Mouse (Mus musculus): ENCODE data around the gene Kif1b. TPM values are rescaled to one million over a fixed set of nuclear protein-coding genes. Genes with fewer than 3 reads are reported as not detected.
"Not testable (repeated sequence)": the region's sequence is repeated elsewhere in the genome, so short reads cannot be mapped to it uniquely, and the experiment has no call there.

Kif1b gene
- total RNA-seq, 2 experiments from 2014 or later, result 372 to 435 TPM

DNA sequence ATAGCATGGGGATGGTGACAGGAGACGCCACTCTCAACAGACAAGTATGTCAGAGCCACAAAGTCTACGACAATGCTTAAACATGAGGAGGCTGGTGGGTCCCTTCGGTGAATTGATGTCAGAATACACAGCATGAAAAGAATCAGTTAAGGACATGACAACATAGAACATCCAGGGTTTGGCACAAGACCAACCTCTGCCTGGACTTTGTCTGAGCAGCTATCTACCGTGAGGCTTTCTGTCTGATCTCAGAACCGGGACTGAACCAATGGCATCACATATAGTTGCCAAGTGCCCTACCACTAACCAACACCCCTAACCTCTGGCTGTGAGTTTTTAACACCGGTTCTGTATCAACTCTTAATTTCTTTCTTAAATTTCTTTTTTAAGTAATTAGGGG lies 130.8 kb downstream of the Kif1b start:
- no peak for DNase-seq (ENCODE audit: extremely low spot score in 1 of 2, low spot score in 1 of 2)

DNA sequence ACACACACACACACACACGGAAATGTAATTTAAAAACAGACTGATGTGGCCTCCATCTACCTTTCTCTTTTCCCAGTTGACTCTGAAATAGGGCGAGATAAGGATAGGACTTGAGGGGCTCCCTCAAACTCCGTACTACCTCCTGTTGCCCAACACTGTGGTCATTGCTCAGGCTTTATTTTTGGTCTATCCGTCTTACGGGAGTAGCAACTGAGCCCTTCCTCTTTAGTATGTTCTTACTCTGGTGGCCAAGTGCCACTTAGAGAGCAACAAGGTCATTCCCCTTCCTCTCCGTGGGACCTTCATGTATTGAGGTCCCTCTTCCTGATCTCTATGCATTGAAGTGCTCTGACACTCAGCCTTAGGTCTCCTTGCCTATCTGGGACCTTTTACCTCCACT lies 133.8 kb downstream of the Kif1b start:
- DNase-seq (ENCODE audit: extremely low spot score in 1 of 2, low spot score in 1 of 2), result no peak

- DNase-seq (ENCODE audit: extremely low spot score in 1 of 2, low spot score in 1 of 2), result no peak
Observed at GRCm38 (mm10) chr4:149172666-149173065, 134.8 kb downstream of the Kif1b start.

GRCm38 (mm10) chr4:149172083-149172482 lies 135.4 kb downstream of the Kif1b start:
- no peak for DNase-seq (ENCODE audit: extremely low spot score in 1 of 2, low spot score in 1 of 2)

- no peak for DNase-seq (ENCODE audit: extremely low spot score in 1 of 2, low spot score in 1 of 2)
Observed at GRCm38 (mm10) chr4:149171581-149171981, 135.9 kb downstream of the Kif1b start.

DNA sequence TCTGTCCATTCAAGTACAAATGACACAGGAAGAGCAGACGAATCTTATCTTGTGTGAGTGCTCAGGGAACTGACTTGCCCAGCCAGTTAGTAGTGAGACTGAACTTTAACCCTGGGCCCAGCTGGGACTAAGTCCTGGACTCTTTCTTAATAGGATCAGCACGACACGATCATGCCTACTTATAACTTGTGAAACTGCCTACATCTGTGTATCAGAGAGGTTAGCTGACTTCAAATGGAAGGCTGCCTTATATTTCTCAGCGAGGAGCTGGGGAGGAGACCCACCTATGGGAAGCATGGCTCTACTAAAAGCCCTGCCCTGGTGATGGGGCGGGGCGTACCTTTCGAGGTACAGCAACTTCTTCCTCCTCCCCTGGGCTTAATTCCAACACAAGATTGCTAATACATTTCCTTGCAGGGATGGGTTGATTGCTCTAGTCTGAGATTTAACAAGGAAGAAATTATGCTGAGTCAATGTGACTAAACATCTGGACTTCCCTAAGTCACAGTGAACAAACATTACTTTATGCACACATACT lies 137.0 kb downstream of the Kif1b start:
- no peak for DNase-seq (ENCODE audit: extremely low spot score in 1 of 2, low spot score in 1 of 2)

GRCm38 (mm10) chr4:149169926-149170325 lies 137.6 kb downstream of the Kif1b start:
- DNase-seq (ENCODE audit: extremely low spot score in 1 of 2, low spot score in 1 of 2), result not testable (repeated sequence)

DNA sequence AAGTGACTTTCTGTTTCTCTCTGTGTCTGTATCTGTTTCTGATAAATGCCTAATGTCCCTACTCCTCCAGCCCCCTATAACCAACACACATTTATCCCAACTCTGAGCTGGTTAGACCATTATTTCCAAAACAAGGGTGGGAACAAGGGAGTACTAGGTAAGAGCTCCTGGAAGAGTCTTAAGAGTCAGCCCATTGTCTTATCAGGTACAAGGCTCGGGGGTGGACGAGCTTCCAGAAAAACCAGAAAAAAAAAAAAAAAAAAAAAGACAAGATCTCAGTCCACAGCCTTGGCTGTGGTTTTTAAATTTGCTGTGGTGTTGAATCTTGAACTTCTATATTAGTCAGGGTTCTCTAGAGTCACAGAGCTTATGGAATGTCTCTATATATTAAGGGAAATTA lies 139.5 kb downstream of the Kif1b start:
- DNase-seq (ENCODE audit: extremely low spot score in 1 of 2, low spot score in 1 of 2), result no peak

- DNase-seq (ENCODE audit: extremely low spot score in 1 of 2, low spot score in 1 of 2), result peak in 1 of 2 experiments; percentile 23
Observed at GRCm38 (mm10) chr4:149166957-149167611, 140.4 kb downstream of the Kif1b start.

DNA sequence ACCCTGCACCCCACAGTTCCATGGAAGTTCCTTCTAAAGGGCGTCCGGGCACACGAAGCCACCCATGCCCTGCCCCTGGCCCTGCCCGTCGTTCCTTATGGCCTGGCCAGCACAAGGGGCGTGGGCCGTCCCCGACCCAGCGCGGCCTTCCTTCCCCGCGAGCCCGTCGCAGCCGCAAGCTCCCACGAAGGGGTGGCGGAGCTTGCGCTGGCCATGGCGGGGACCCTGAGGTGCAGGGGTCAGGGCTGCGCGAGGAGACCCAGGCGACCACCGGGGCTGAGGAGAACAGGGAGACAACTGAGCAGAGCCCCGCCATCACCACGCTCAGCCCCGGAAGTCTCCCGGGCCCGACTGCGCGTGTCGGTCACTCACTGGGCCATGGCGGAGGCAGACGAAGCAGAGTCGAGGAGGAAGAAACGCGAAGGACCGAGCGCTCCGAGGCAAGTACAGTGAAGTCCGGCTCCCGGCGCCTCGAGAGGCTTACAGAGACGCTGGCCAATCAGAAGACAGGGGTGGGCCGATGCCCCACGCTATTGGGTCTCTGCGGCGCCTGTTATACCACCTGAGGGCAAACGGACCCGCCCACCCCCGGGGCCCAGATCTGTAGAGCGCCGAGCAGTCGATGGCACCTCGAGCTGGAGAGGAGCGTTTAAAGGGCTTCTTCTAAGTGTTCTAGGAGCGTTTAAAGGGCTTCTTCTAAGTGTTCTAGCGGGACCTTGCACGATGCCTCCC lies 141.1 kb downstream of the Kif1b start, which contains the start of gene Pgd:
Gene Pgd (minus strand): TSS at position 557 of the 732 bp plus-strand sequence.
- peak; percentile 90 to 91 for DNase-seq (ENCODE audit: extremely low spot score in 1 of 2, low spot score in 1 of 2)

DNA sequence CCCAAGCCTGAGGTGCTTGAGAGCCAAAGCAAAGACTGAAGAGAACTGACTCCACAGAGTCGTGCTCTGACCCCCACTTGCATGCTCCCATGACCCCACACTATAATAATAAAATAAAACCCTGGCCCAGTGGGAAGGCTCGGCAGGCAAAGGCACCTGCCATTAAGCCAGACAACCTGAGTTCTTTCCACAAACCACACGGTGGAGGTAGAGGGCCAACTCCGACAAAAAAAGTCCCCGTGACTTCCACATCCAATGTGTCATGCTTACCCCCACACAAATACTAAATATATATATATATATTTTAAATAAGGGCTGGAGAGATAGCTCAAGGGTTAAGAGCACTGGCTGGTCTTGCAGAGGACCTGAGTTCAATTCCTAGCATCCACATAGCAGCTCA lies 143.3 kb downstream of the Kif1b start:
- no peak for DNase-seq (ENCODE audit: extremely low spot score in 1 of 2, low spot score in 1 of 2)

- DNase-seq (ENCODE audit: extremely low spot score in 1 of 2, low spot score in 1 of 2), result no peak
Observed at GRCm38 (mm10) chr4:149163196-149163595, 144.3 kb downstream of the Kif1b start.

DNA sequence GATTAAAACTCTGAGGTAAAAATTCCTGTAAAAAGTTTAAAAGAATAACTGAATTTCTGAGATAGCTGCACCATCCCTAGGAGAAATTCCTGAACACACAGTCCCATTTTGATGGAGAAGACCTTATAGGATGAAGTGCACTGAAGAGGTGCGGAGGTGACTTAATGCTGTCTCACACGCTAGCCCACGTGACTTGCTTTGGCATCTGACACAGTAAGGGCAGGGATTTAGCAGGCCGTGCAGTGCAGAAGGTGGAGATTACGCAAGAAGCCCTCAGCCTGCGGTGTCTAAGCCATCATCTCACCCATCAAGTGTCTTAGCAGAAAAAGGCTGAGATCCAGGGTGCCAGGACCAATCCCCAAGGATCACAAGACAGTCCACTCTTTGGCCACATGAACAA lies 146.3 kb downstream of the Kif1b start:
- DNase-seq (ENCODE audit: extremely low spot score in 1 of 2, low spot score in 1 of 2), result no peak

DNA sequence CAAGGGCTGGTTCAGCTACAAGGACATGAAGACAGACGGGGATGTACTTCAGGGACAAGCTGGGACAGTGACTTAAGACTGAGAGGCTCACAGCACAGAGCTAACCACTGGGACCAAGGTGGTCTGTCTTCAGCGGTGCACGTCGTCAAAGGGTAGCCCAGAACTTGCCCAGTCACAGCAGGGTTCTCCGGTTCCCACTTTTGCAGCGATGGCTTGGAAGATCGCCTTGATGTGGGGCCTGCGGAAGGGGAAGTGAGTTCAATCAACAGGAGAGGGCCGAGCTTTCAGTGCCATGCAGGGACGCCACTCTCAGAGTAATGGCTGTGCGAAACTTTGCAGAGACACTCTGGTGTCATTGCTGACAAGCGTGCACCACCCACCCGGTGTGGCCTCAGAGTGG lies 147.6 kb downstream of the Kif1b start:
- DNase-seq (ENCODE audit: extremely low spot score in 1 of 2, low spot score in 1 of 2), result no peak

DNA sequence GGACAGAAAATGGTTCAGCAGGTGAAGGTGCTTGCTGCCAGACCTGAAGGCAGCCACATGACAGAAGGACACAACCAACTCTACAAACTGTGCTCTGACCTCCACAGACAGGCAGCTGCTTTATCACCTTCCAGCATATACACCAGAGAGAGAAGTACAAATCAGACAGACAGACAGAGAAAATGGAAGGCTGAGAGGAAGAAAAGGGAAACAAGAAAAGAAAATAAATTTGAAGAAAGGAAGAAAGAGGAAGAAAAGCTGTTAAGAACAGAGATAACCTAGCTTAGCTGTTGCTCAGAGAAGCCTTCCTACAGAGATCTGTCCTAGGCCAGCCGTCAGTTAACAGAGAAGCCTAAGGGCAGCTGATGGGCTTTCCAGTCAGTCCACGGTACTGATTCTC lies 148.3 kb downstream of the Kif1b start:
- no peak for DNase-seq (ENCODE audit: extremely low spot score in 1 of 2, low spot score in 1 of 2)

GRCm38 (mm10) chr4:149157415-149157973 lies 150.0 kb downstream of the Kif1b start:
- DNase-seq (ENCODE audit: extremely low spot score in 1 of 2, low spot score in 1 of 2), result no peak

DNA sequence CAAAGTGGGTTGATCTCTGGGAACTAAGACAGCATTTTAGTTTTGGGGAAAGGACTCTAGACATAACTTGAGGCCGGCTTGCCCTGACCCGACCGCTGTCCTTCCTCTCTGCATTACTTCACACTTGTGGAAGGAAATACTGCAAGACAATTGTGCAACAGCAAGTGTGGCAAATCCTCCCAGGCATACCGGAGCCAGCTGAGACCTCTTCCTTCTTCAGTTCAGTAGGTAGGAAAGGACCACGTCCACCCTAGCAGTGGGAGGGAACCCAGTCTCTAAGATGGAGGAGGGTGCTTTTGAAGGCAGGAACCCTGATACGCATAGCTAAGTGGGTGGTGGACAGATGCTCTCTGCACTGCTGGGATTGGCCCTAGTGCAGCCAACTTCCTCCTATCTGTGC lies 151.8 kb downstream of the Kif1b start:
- DNase-seq (ENCODE audit: extremely low spot score in 1 of 2, low spot score in 1 of 2), result no peak

DNA sequence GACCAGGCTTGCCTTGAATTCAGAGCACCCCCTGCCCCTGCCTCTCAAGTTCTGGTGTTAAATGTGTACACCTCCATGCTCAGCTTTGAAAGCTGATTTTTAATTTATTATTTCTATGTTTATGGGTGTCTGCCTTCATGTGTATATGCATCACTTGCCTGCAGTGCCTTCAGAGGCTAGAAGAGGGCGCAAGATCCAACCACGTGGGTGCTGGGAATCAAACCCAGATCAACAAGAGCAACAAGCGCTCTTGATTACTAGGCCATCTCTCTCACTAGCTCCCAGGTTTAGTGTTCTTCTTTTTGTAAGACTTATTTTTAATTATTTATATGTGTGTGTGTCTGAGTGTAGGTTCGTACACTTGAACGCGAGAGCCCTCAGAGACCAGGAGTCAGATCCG lies 152.6 kb downstream of the Kif1b start:
- no peak for DNase-seq (ENCODE audit: extremely low spot score in 1 of 2, low spot score in 1 of 2)

GRCm38 (mm10) chr4:149150721-149151120 lies 156.8 kb downstream of the Kif1b start:
- DNase-seq (ENCODE audit: extremely low spot score in 1 of 2, low spot score in 1 of 2), result no peak

- DNase-seq (ENCODE audit: extremely low spot score in 1 of 2, low spot score in 1 of 2), result no peak
Observed at GRCm38 (mm10) chr4:149150256-149150655, 157.2 kb downstream of the Kif1b start.

DNA sequence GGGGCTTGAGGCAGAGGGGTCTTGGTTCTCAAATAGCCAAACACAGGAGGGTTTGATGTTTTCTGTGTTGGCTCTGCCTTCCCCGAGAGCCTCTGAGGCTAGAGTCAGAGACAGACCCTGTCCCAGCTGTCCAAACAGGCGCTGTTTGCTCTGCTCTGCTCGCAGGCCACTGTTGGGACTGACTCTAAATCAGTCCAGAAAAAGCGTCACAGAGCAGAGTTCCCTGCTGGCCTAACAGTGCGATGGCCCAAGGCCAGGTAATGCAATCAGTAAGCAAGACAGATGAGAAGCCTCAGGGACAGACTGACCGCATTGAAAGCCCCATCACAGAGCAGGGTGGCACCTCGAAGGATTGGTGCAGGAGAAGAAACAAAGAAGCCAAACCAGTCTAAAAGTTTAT lies 157.9 kb downstream of the Kif1b start:
- no peak for DNase-seq (ENCODE audit: extremely low spot score in 1 of 2, low spot score in 1 of 2)
